Mouse (Mus musculus) neural tube, embryonic 10.5 days (tissue): ENCODE data around the gene Ss18l2.

Source experiments
- DNase-seq: peaks from one replicate; pipeline ENCODE4 v3.0.0-alpha.2; 2017; ENCODE audit warnings: low spot score; ENCODE audit errors: extremely low spot score

Ss18l2 gene

DNA sequence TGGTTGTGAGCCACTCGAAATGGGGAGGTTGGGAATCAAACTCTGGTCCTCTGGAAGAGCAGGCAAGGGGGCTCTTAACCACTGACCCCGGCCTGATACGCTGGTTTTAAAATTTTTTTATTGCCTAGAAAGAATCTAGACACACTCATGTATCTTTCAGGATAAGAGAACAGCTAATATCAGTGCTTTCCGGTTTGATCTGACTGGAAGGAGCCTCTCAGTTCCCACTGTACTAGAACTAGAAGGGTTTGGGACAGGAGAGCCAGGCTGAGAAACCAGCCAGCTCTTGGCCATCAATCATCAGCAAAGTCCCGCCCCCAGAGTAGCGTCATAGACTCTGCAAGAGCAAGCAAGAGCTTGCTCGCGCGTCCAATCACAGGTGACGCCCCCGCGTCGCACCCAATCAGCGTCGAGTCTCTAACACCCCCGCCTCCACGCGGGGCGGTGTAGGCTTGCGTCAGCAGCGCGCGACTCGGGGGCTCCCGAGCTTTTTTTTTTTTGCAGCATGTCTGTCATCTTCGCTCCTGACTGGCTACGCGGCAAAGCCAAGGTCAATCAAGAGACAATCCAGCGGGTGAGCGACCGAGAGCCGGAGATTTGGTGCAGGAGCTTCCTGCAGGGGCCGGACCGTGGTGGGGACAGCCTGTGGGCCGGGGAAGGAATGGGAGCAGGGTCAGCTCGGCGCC, at the start of gene Ss18l2:
TSS of gene Ss18l2 (plus strand) at position 432 of the 686 bp plus-strand sequence.
- DNase-seq: peak; percentile 98

DNA sequence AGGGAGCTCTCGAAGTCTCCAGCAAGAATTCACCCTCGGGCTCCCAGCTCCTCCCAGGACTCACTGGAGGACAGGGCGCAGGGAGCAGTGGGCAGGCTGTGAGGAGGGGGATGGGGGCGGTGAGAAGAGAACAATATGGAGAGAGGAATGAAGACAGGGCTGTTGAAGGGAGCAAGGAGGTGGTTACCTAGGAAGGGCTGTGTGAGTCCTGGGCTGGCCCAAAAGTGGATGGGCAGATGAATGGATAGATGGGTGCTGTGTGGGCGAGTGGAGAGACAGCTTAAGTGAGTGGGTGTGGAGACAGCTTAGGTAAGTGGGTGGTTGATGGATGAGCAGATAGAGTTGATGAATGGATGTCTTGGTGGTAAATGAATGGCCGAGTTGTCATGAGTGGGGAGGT, 46.7 kb upstream of the Ss18l2 start:
- DNase-seq: no peak

DNA sequence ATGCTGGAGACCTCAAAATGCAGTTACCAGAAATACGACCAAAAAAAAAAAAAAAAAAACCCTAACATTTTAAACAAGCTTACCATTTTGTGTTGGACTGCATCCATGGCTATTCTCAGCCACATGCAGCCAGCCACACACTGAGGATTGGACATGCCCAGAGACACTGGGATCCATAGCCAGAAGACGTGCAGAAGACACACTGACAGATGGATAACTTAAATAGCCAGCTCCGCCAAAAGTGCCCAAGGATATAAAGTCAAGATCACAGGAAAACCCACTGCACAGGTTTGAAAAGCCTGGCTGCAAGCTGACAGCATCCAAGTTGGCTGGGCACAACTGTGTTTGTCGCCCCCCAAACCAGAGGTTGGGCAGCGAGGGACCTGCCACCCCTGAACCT, 46.0 kb upstream of the Ss18l2 start:
- DNase-seq: no peak

DNA sequence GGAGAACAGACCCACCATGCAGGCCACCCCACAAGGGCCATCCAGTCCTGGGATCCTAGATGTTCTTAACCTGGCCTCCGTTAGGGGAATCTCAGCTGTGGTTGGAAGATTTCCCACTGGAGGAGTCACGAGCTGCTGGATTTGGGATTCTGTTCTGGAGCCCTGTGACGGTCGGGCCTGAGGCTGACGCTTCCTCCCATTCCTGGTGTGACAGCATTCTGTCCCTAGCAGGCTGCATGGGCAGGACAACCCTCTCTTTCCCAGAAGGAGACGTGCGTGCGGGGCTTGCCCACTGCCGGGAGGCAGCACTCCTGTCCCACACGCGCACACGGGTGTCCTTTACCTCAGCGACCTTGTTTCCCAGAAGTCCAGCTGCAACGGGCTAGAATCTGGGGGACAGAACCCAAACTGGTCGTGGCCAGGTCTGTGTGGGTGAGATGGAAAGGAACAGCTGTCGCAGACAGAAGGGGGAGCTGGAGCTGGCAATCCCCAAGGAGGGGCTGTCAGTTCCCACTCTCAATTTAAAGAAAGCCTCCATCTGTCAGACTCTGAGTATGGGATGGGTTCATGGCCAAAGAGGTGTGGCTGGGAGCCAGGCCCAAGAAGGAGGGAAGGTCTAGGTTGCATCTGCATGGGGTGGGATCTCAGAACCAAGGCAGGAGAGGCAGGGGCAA, 43.0 kb upstream of the Ss18l2 start:
- no peak for DNase-seq

DNA sequence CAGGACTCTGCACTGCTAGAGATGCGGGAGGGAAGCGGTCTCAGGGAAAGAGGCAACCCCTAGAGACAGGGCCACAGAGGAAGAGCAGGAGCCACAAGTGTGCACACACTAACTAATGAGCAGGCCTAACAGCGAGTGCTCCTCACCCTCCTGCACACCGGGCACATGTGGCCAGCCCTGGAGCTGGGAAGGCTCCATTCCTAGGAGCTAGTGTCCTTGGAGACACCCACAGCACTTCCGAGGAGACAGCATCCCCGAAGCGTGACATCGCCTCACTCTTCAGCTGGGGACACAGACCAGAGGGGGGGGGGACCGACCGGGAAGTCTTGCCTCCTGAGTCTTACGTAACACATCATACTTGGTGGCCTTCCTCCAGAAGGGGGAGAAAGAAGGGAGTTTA, 42.3 kb upstream of the Ss18l2 start:
- no peak for DNase-seq

DNA sequence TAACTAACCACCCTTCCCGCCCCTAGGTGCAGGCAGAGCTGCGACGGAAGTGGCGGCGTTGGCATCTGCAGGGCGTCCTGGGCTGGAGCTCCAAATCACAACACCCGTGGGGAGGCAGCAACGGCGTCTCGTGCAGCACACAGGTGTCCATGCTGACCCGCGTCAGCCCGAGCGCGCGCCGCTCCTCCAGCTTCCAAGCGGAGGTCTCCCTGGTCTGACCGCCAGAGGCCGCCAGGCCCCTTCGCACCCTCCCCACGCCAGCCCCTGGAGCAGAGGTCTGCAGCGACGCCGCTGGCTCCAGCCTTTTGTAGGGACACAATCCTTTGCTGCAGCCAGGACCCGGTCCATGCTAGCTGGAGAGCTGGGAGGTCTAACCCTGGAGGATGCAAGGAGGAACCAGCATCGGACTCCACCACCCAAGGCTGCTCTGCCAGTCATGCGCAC, 40.8 kb upstream of the Ss18l2 start:
- peak; percentile 80 for DNase-seq

DNA sequence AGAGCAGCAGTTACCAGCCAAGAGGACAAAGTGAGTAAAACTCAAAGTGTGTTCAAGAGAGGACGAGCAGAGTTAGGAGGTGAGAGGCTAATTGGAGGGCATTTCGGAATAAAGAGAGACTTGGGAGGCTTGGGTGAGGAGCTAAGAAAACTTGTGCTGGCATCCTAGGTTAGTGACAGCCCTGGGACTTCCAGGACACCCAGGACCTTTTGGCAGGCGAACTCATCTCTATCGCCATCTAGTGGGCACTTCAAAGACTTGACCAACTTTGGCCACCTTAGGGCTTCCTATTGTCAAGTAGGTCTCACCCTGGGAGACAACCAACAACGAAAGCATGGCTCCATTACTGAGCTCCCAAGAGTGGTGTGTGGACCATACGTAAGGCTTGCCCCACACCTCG, 38.8 kb upstream of the Ss18l2 start:
- DNase-seq: peak; percentile 62

DNA sequence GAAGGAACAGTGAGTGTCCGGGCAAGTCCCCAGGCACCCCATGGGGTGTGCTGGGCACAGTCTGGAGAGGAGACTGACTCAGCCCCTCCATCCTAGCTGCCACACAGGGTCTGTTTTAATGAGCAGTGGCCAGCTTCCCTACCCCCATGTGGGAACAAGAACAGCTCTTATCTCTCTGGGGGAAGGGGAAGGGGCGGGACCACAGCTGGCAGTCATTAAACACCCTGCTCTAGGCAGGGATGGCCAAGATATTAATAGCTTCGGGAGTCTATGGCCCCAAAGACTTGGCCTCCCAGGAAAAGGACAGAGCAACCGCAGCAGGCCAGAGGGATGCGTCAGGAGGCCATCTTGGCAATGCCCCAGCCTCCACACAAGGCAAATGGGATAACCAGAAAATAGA, 37.8 kb upstream of the Ss18l2 start:
- DNase-seq: no peak

DNA sequence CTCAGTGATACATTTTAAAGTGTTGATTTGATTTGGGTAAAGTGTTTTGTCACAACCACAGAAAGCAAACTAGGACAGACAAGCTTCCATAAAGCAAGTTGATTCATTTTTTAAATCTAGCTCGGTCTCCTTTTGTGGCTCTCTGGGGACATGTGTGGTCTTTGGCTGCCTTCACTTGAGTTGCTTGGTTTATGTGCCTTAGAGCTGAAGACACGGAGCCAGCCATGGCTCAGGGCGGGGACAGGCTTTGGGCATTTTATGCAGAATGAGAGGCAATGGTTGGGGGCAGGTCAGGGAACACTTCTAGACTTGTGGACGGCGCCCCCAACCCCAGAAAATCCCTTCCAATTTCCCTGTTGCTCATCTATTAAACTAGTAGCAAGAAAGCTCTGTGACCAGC, 36.4 kb upstream of the Ss18l2 start:
- no peak for DNase-seq

DNA sequence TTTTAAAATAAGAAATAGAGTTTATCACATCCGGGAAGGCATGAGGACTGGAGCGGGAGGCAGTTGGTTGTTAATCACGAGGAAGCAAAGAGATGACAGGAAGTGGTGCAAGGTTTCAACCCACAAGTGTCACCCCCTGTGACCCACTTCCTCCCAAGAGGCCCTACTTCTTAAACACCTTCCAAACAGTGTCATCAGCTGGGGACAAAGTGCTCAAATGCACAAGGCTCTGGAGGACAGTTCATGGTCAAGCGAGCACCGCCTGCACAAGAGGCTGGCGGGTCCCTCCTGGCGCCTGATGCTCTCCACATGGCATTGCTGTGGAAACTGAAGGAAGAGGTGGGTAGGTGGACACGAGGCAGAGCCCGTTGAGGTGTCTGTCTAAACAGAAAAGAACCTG, 35.1 kb upstream of the Ss18l2 start:
- no peak for DNase-seq

DNA sequence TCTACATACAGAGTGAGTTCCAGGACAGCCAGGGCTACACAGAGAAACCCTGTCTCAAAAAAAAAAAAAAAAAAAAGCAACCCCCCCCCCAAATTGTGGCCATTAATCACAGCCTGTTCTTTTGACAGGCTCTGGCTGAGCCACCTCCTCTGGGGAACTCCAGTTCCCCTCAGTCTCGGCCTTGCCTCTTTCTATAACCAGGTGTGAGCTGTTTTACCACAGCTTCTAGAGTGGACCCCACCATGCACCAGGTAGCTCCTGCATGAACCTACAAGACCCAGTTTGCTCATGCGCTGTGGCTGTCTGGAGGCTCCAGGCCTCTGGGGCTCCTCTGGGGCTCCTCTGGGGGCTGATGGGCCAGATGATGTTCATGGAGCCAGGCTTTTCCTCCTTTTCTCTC, 34.6 kb upstream of the Ss18l2 start:
- no peak for DNase-seq

DNA sequence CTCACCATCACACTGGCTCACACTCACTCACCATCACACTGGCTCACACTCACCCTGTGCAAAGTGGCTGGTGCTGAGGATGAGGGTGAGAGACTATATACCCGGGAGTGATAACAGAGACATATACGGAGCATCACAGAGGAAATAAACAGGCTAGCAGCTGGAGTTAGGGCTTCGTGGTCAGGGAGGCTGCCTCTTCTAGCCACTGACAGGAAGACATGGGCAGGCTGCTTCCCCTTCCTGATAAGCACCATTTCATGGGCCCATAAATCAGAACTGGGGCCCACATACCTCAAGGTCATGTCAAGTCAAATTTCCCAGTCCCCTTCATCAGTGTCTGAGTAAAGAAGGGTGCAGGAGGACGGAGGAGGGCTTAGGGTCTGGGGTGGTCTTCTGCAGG, 33.1 kb upstream of the Ss18l2 start:
- DNase-seq: no peak

DNA sequence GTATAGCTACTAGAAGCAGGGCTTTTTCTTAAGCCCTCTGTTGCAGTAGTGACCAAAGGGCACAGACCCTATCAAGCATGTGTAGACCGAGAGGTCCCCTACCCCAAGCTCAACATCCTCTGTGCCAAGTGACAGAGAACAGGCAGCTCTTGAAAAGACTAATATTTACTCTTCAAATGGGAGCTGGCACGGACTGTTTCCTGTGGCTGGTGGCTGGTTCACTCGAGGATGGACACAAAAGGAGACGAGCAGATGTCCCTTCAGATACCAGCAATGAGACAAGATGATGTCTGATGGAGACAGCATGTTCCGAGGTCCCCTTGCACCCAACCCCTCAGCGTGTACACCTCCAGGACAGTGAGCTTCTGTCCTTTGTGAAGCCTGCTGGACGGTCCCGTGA, 32.7 kb upstream of the Ss18l2 start:
- no peak for DNase-seq

DNA sequence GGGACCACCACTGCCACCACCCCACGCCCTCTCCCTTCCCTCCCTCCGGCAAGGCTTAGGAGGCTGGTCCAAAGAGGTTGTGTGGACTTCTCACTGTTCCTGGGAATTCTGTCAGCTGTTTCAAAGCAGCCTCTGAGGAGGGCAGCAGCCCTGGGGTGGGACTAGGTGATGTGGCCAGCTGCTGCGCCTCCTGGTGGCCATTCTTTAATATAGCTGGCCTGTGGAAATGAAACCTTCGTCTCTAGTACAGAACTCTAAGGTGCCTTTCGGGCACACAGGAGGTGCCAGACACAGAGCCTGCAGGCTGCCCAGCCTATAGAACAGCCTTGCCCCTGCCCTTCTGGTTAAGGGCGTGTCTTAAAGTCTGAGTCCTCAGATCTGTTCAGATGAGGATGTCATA, 30.6 kb upstream of the Ss18l2 start:
- peak; percentile 61 for DNase-seq

DNA sequence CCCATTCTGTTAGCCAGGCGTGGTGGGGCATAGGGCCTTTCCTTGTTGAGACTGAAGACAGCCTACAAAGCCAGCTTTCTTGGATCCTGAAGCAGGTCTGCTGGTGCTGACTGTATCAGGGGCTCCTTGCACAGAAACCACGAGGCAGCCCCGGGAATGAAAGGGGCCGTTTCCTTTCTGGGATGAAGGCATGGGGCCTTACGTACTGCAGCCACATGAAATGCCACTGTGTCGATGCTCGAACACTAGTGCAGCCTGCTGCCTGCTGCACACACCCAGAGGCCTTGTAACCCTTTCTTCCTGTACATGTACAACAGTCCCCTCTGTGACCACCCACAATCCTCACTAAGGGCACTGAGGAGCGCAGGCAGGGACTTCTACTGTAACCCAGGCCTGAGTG, 28.9 kb upstream of the Ss18l2 start:
- DNase-seq: no peak

DNA sequence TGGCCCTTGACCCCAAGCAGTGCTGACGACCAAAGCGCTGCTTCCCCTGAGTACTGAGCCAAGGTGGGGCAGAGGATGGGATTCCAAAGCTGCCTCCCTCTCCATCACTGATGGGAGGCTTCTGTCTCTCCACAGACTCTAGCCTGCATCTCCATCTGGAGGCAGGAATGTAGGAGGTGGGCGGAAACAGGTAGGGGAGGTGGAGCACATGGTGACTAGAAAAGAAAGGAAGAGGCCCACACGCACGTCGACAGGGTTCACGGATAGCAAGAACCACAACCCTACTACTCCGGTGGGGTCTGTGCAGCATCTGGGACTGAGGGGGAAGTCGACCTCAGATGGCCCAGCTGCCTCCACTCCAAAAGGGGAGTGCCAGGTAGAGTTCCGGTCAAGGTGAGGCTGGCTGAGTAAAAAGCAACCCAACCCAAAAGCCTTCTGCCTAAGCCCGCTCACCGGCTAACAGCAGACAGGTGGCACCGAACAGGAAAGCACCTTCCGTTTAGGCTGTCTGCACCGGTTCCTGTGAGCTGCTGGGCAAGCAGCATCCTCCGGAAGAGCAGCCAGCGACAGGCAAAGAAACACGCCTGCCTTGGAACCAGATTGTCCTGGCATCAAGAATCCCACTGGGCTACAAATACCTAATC, 28.0 kb upstream of the Ss18l2 start:
- no peak for DNase-seq

DNA sequence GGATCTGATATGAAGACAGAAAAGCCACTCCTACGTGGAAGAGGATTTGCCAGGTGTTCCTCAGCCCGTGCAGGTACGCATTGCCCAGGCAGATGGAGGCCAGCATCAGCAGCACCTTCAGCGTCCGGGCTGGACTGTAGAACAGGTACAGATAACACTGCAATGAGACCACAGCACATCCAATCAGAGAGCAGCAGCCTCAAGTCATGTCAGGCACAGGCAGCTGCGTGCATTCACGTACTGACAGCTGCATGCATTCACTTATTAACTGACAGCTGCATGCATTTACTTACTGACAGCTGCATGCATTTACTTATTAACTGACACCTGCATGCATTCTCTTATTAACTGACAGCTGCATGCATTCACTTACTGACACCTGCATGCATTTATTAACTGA, 25.4 kb upstream of the Ss18l2 start:
- no peak for DNase-seq

DNA sequence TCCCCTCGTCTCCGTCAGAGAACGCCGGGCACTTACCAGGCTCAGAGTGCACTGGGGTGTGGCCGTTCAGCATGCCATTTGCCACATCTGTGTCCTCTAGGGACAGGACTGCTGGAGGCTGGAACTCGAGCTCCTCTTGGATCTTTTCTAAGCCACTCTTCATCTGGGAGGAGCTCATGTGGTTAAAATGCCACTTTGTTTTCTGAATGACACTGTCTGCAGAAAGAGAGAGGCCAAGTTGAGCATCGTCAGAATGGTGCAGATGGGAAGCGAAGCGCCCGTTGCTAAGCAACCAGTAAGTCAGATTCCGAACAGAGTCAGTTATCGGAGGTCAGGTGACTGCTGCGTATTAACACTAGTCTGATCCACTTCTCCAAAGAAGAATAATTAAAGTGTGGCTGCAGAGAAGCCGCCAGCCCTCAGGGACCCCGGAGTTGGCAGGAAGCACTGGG, 19.9 kb upstream of the Ss18l2 start:
- no peak for DNase-seq

DNA sequence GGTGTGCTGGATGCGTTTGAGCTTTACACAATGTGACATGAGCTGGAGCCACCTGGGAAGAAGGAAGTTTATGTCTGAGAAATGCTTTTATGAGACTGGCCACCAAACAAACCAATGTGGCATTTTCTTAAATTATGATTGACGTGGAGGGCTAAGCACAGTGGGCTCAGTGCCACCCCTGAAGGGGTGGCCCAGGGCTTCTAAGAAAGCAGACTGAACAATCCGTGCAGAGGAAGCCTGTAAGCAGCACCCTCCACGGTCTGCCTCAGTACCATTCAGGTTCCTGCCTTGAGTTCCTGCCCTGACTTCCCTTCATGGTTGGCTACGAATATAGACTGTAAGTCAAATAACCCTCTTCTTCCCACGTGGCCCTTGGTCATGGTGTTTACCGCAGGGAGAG, 19.4 kb upstream of the Ss18l2 start:
- DNase-seq: no peak

DNA sequence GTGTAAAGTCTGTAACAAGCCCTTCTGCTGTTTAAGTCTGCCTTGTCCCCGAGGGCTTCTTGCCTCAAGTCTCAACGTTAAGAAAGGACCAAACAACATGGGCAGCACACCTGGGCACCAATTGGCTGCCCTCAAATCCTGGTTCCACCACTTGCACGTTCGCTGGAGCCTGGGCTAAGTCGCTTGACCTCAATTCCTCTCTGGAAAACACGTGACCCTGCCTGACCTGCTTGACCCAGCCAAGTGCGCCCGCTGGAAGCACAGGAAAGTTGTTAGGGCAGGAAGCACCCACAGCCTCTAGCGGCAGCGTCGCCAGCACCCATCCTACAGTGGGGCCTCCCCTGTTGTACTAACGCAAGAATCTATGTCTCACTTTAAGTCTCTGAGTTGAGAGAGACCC, 15.4 kb upstream of the Ss18l2 start:
- DNase-seq: no peak

DNA sequence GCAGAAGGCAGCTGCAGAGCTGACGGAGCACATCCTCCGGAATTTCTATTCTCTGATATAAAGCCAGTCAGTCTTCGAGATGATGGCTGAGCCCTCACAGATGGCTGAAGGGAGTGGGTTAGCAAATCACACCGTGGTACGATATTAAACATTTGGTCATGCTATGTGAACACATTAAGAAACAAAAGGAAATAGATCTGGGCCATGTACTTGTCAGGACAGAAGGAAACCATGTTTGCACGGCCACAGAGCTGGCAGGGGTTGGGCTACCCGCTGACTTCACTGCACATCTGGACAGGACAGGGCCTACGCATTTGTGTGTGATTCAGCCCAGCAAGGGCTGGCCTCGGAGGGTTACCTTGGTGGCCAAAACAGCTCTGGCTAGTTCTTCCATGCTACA, 13.5 kb upstream of the Ss18l2 start:
- no peak for DNase-seq

DNA sequence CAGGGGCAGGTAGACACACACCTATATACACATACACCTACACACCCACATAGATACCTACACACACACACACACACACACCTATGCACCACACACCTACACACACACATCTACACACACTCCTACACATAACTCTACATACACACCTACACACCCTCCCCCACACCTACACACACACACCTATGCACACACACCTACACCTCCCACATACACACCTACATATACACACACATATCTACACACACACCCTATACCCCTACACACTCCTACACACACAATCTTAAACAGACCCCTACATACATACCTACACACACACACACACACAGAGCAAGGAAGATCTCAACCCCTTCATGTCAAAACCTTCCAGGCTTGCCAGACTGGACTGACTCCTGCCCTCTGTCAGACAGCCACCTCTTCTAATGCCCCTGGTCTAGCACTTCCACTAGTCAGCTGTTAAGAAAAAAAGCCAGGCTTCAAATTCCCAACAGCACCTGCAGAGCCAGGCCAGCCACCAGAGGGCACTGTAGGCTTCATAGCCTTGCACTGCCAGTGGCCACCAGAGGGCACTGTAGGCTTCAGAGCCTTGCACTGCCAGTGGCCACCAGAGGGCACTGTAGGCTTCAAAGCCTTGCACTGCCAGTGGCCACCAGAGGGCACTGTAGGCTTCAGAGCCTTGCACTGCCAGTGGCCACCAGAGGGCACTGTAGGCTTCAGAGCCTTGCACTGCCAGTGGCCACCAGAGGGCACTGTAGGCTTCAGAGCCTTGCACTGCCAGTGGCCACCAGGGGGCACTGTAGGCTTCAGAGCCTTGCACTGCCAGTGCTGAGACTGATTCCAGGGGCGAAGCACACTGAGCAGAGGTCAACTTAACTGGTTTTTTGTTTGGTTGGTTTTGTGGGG, 12.7 kb upstream of the Ss18l2 start:
- no peak for DNase-seq
